In the genomic region with DNA sequence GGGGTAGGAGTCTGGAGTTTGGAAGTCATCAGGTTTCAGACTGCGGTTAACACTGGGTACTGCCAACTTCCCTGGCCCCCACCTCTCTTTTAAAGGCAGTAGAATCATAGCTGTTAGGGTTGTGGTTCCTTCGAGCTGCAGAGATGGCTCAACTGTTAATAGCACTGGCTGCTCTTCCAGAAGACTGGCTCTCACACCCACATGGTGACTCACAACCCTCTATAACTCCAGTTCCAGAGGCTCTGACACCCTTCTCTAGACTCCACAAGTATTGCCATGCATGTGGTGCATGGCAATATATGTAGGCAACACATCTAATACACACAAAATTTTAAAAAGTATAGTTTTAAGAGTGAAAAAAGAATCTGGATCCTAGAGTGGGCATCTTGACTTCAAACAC, we compare ENCODE assay signal across 17 mouse cellular contexts.
DNase-seq lines count a peak whose midpoint lies in the region; ATAC-seq and TF ChIP-seq lines count a peak whose summit lies in the region.
"Had no signal": no experiment of that assay in that cellular context is flagged by ENCODE, and none has a peak within 500 bp of the region (broad histone marks: within the 10 kb centered on the region; RNA-seq: fewer than 3 reads in every experiment).

No protein-coding gene starts in this region.

- H3K4me2 ChIP-seq in heart, postnatal 0 days (ENCODE audit: low read depth, low read length) = no peak overlapping the region
- no peak overlapping the region for H3K4me2 ChIP-seq in midbrain, embryonic 11.5 days
- no peak overlapping the region for H3K4me2 ChIP-seq in midbrain, postnatal 0 days (ENCODE audit: low read depth, low read length, poor library complexity, severe bottlenecking)
- peak overlapping the region; percentile 65 for H3K4me2 ChIP-seq in myocyte (ENCODE audit: low read depth)
- H3K4me2 ChIP-seq: embryonic facial prominence, embryonic 13.5 days; forebrain, embryonic 15.5 days; stomach, embryonic 15.5 days had no signal

- H3K27ac ChIP-seq in heart, postnatal 0 days (ENCODE audit: low read depth) = peak overlapping the region; percentile 73
- no peak overlapping the region for H3K27ac ChIP-seq in midbrain, embryonic 11.5 days (ENCODE audit: low read depth, low read length)
- no peak overlapping the region for H3K27ac ChIP-seq in midbrain, postnatal 0 days (ENCODE audit: low read depth, low read length)
- H3K27ac ChIP-seq: embryonic facial prominence, embryonic 13.5 days; forebrain, embryonic 15.5 days; stomach, embryonic 15.5 days had no signal

- DNase-seq in frontal cortex, postnatal 10 days (ENCODE audit: low spot score in 2 of 2) = no peak
- DNase-seq in heart, postnatal 0 days (ENCODE audit: low spot score) = no peak
- no peak for DNase-seq in heart, adult 8-10 months (ENCODE audit: low spot score)
- DNase-seq in midbrain, embryonic 11.5 days (ENCODE audit: low spot score, missing footprints) = peak; percentile 35
- DNase-seq in midbrain, postnatal 0 days (ENCODE audit: low spot score) = no peak
- DNase-seq in cerebellum, postnatal 10 days = no peak
- DNase-seq: liver; midbrain, embryonic 14.5 days; thymus, adult 18-20 months had no signal

- TF ChIP-seq POLR2A in myocyte (IDR thresholded peaks at IDR 0.05; ENCODE audit: insufficient read length, low read depth) = no peak

- 69% methylated on average over 2 of the region's 2 CpGs for WGBS in heart, postnatal 0 days
- 80% methylated on average over 2 of the region's 2 CpGs for WGBS in midbrain, embryonic 11.5 days
- WGBS in midbrain, postnatal 0 days = 90% methylated on average over 2 of the region's 2 CpGs

- no peaks in the 10 kb centered on the region; the same call in 1 of the 2 replicates for H3K36me3 ChIP-seq in heart, postnatal 0 days (replicated peaks; ENCODE audit: control insufficient read depth, insufficient read depth, low read length)
- no peaks in the 10 kb centered on the region for H3K36me3 ChIP-seq in midbrain, embryonic 11.5 days (ENCODE audit: control insufficient read depth, insufficient read depth, low read length)
- H3K36me3 ChIP-seq in midbrain, postnatal 0 days (ENCODE audit: insufficient read depth, low read length) = no peaks in the 10 kb centered on the region
- H3K36me3 ChIP-seq in myocyte (ENCODE audit: control insufficient read depth, insufficient read depth) = no peaks in the 10 kb centered on the region
- H3K36me3 ChIP-seq: embryonic facial prominence, embryonic 13.5 days; forebrain, embryonic 15.5 days; G1E; stomach, embryonic 15.5 days had no signal

- peak; percentile 85 for ATAC-seq in frontal cortex, adult (ENCODE audit: low TSS enrichment)
- no peak for ATAC-seq in heart, postnatal 0 days (ENCODE audit: insufficient read depth, low read depth)
- ATAC-seq in midbrain, embryonic 11.5 days (ENCODE audit: low FRiP score) = no peak
- ATAC-seq in midbrain, postnatal 0 days (ENCODE audit: low FRiP score) = no peak
- ATAC-seq: forebrain, embryonic 15.5 days; hindbrain, embryonic 16.5 days; intestine, postnatal 0 days had no signal

- TF ChIP-seq EP300 in heart, postnatal 0 days (IDR thresholded peaks at IDR 0.05; ENCODE audit: low read depth) = no peak

- no peak overlapping the region for H3K9ac ChIP-seq in heart, postnatal 0 days (replicated peaks; ENCODE audit: low read depth, low read length)
- H3K9ac ChIP-seq in midbrain, embryonic 11.5 days (ENCODE audit: low read length) = no peak overlapping the region
- no peak overlapping the region for H3K9ac ChIP-seq in midbrain, postnatal 0 days (replicated peaks; ENCODE audit: low read length, poor library complexity, severe bottlenecking)
- H3K9ac ChIP-seq: embryonic facial prominence, embryonic 13.5 days; forebrain, embryonic 15.5 days; stomach, embryonic 15.5 days had no signal

- H3ac ChIP-seq in myocyte (ENCODE audit: control insufficient read depth, insufficient read length) = no peak overlapping the region

- H3K79me2 ChIP-seq in myocyte (ENCODE audit: control insufficient read depth, insufficient read depth) = no peaks in the 10 kb centered on the region

- H3K9me3 ChIP-seq in heart, postnatal 0 days (replicated peaks; ENCODE audit: control insufficient read depth, low read length) = no peaks in the 10 kb centered on the region
- H3K9me3 ChIP-seq in midbrain, embryonic 11.5 days (ENCODE audit: control insufficient read depth, low read length) = no peaks in the 10 kb centered on the region
- H3K9me3 ChIP-seq in midbrain, postnatal 0 days (ENCODE audit: low read length) = no peaks in the 10 kb centered on the region
- H3K9me3 ChIP-seq: embryonic facial prominence, embryonic 13.5 days; forebrain, embryonic 15.5 days; G1E; stomach, embryonic 15.5 days had no signal

- H3K4me3 ChIP-seq in heart, postnatal 0 days (ENCODE audit: low read depth, low read length) = no peak overlapping the region
- no peak overlapping the region for H3K4me3 ChIP-seq in midbrain, embryonic 11.5 days (ENCODE audit: low read depth, low read length)
- H3K4me3 ChIP-seq in midbrain, postnatal 0 days (ENCODE audit: low read depth, low read length) = no peak overlapping the region
- H3K4me3 ChIP-seq in myocyte = no peak overlapping the region
- H3K4me3 ChIP-seq: embryonic facial prominence, embryonic 13.5 days; forebrain, embryonic 15.5 days; stomach, embryonic 15.5 days had no signal

- TF ChIP-seq CTCF in heart, postnatal 0 days (IDR thresholded peaks at IDR 0.05; ENCODE audit: low read depth) = no peak
- TF ChIP-seq CTCF in midbrain, postnatal 0 days (IDR thresholded peaks at IDR 0.05) = no peak

- H3K27me3 ChIP-seq in heart, postnatal 0 days (ENCODE audit: control insufficient read depth, insufficient read depth, low read length) = no peaks in the 10 kb centered on the region
- H3K27me3 ChIP-seq in midbrain, embryonic 11.5 days (ENCODE audit: control insufficient read depth, insufficient read depth, low read length) = no peaks in the 10 kb centered on the region
- H3K27me3 ChIP-seq in midbrain, postnatal 0 days (ENCODE audit: insufficient read depth, low read length) = no peaks in the 10 kb centered on the region
- H3K27me3 ChIP-seq in myocyte (ENCODE audit: control insufficient read depth, insufficient read depth, insufficient read length) = no peaks in the 10 kb centered on the region
- H3K27me3 ChIP-seq: embryonic facial prominence, embryonic 13.5 days; forebrain, embryonic 15.5 days; stomach, embryonic 15.5 days had no signal

- peaks cover 15% of the 10 kb centered on the region; the same call in 1 of the 2 replicates for H3K4me1 ChIP-seq in heart, postnatal 0 days (ENCODE audit: control insufficient read depth, insufficient read depth)
- H3K4me1 ChIP-seq in midbrain, embryonic 11.5 days (ENCODE audit: control insufficient read depth, insufficient read depth, low read length) = no peaks in the 10 kb centered on the region
- no peaks in the 10 kb centered on the region for H3K4me1 ChIP-seq in midbrain, postnatal 0 days (ENCODE audit: insufficient read depth, low read length)
- H3K4me1 ChIP-seq: forebrain, embryonic 15.5 days had no signal

TF ChIP-seq in myocyte, 11 proteins besides CTCF, POLR2A, EP300 and RAD21:
- TF ChIP-seq TCF3 (IDR thresholded peaks at IDR 0.05; ENCODE audit: insufficient read length, low read depth) (no peak), CEBPB (IDR thresholded peaks at IDR 0.05; ENCODE audit: insufficient read depth, poor library complexity, severe bottlenecking) (no peak), E2F4 (IDR thresholded peaks at IDR 0.05; ENCODE audit: insufficient read depth) (no peak), SRF (IDR thresholded peaks at IDR 0.05; ENCODE audit: control insufficient read depth, insufficient read length, low read depth) (no peak), TCF12 (IDR thresholded peaks at IDR 0.05; ENCODE audit: insufficient read depth, poor library complexity, severe bottlenecking) (no peak), USF1 (IDR thresholded peaks at IDR 0.05; ENCODE audit: low read depth) (no peak), MYOG (IDR thresholded peaks at IDR 0.05; ENCODE audit: control insufficient read depth in 1 of 3, insufficient read depth in 1 of 3, insufficient read length in 2 of 3, low read depth in 2 of 3) (no peak), MYOD1 (IDR thresholded peaks at IDR 0.05; ENCODE audit: control insufficient read depth in 1 of 3, insufficient read length in 2 of 3, low read depth in 2 of 3) (no peak), REST (IDR thresholded peaks at IDR 0.05; ENCODE audit: insufficient read depth, insufficient read length) (no peak), MAX (IDR thresholded peaks at IDR 0.05; ENCODE audit: low read depth) (no peak), POLR2AphosphoS2 (IDR thresholded peaks at IDR 0.05; ENCODE audit: insufficient read length, low read depth) (no peak)
